Comparison of ENCODE assay signal across 15 mouse cellular contexts in the genomic region with DNA sequence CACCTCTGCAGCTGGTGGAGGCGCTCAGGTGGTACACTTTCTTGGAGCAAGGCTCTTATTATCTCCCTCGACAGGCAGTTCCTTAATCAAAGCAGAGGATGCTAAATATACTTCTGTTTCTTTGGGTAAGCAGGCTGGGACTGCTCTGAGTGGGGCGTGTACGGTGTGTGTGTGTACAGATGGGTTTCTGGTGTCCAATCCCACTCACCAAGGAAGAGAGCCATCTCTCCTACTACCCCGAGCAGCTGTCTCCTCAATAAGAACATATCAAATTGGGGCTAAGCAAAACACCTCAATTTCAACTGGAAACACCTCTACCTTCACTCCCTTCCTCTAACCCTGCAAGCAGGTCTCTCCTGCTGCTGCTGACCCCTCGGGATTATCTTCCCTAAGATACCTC.
A peak's percentile ranks its signal among the peaks of the same experiment; 100 is the strongest.
DNase-seq lines count a peak whose midpoint lies in the region; ATAC-seq and TF ChIP-seq lines count a peak whose summit lies in the region.
"Had no signal": no experiment of that assay in that cellular context is flagged by ENCODE, and none has a peak within 500 bp of the region (broad histone marks: within the 10 kb centered on the region; RNA-seq: fewer than 3 reads in every experiment).

No protein-coding gene starts in this region.

- H3K27ac ChIP-seq in layer of hippocampus, adult 2 months = peak overlapping the region; percentile 90
- H3K27ac ChIP-seq in neural tube, embryonic 13.5 days (replicated peaks) = no peak overlapping the region
- no peak overlapping the region for H3K27ac ChIP-seq in embryonic facial prominence, embryonic 13.5 days
- peak overlapping the region; percentile 74 for H3K27ac ChIP-seq in limb, embryonic 10.5 days
- H3K27ac ChIP-seq: kidney, embryonic 15.5 days had no signal

- peaks cover 52% of the 10 kb centered on the region for H3K27me3 ChIP-seq in neural tube, embryonic 13.5 days
- peaks cover 46% of the 10 kb centered on the region for H3K27me3 ChIP-seq in embryonic facial prominence, embryonic 13.5 days
- peaks cover 15% of the 10 kb centered on the region; the same call in 1 of the 2 replicates for H3K27me3 ChIP-seq in limb, embryonic 10.5 days (ENCODE audit: low read depth, poor library complexity, severe bottlenecking)

- H3K9me3 ChIP-seq in neural tube, embryonic 13.5 days = no peaks in the 10 kb centered on the region
- H3K9me3 ChIP-seq in embryonic facial prominence, embryonic 13.5 days = no peaks in the 10 kb centered on the region
- H3K9me3 ChIP-seq in limb, embryonic 10.5 days (replicated peaks) = no peaks in the 10 kb centered on the region
- H3K9me3 ChIP-seq: kidney, embryonic 15.5 days; limb, embryonic 15.5 days had no signal

- TF ChIP-seq CTCF in layer of hippocampus, adult 2 months (conservative IDR thresholded peaks at IDR 0.05) = no peak

- H3K36me3 ChIP-seq in neural tube, embryonic 13.5 days = no peaks in the 10 kb centered on the region
- H3K36me3 ChIP-seq in embryonic facial prominence, embryonic 13.5 days = no peaks in the 10 kb centered on the region
- H3K36me3 ChIP-seq in limb, embryonic 10.5 days = no peaks in the 10 kb centered on the region
- H3K36me3 ChIP-seq: kidney, embryonic 15.5 days; limb, embryonic 15.5 days had no signal

- H3K4me2 ChIP-seq in neural tube, embryonic 13.5 days = no peak overlapping the region
- no peak overlapping the region for H3K4me2 ChIP-seq in embryonic facial prominence, embryonic 13.5 days
- H3K4me2 ChIP-seq: heart, embryonic 11.5 days; kidney, embryonic 15.5 days; limb, embryonic 15.5 days had no signal

- 73% methylated on average over 6 of the region's 6 CpGs for WGBS in neural tube, embryonic 13.5 days
- WGBS in embryonic facial prominence, embryonic 13.5 days = 67% methylated on average over 6 of the region's 6 CpGs
- WGBS in limb, embryonic 10.5 days = 71% methylated on average over 6 of the region's 6 CpGs

- no peak for DNase-seq in layer of hippocampus, adult 2 months (ENCODE audit: low spot score in 2 of 2)
- no peak for DNase-seq in layer of hippocampus, postnatal 10 days (ENCODE audit: low spot score in 2 of 2)
- no peak for DNase-seq in neural tube, embryonic 10.5 days (ENCODE audit: extremely low spot score, low spot score)
- no peak for DNase-seq in limb, embryonic 10.5 days (ENCODE audit: low spot score)
- DNase-seq in cerebellum, postnatal 36 days = no peak
- DNase-seq in gastrocnemius, adult 18-20 months (ENCODE audit: low spot score) = no peak
- DNase-seq: gastrocnemius, postnatal 36 days; heart, postnatal 14 days; lung, postnatal 14 days; thymus, postnatal 4 days had no signal

- peaks cover 57% of the 10 kb centered on the region for H3K4me1 ChIP-seq in neural tube, embryonic 13.5 days (replicated peaks)
- H3K4me1 ChIP-seq in embryonic facial prominence, embryonic 13.5 days = peaks cover 32% of the 10 kb centered on the region
- H3K4me1 ChIP-seq in limb, embryonic 10.5 days = peaks cover 72% of the 10 kb centered on the region

- 0 out of 2 replicates have a peak overlapping the region, but pooled peaks have one; percentile 18 for H3K9ac ChIP-seq in neural tube, embryonic 13.5 days
- peak overlapping the region; percentile 11; the same call in 1 of the 2 replicates for H3K9ac ChIP-seq in embryonic facial prominence, embryonic 13.5 days
- H3K9ac ChIP-seq: kidney, embryonic 15.5 days; limb, embryonic 15.5 days had no signal

- ATAC-seq in neural tube, embryonic 13.5 days (ENCODE audit: low read depth) = no peak
- no peak for ATAC-seq in embryonic facial prominence, embryonic 13.5 days (ENCODE audit: insufficient number of reproducible peaks, insufficient read depth, low FRiP score, low TSS enrichment, low read depth)

- H3K4me3 ChIP-seq in layer of hippocampus, adult 2 months = no peak overlapping the region
- H3K4me3 ChIP-seq in neural tube, embryonic 13.5 days = no peak overlapping the region
- no peak overlapping the region for H3K4me3 ChIP-seq in embryonic facial prominence, embryonic 13.5 days
- H3K4me3 ChIP-seq in limb, embryonic 10.5 days = no peak overlapping the region
- H3K4me3 ChIP-seq: kidney, embryonic 15.5 days; limb, embryonic 15.5 days had no signal

Comparison
In these comparisons a context has a peak if more than half of its experiments do, and no peak if none do; other contexts are left out.
1. H3K27ac ChIP-seq: peak in layer of hippocampus, adult 2 months (single experiment) and limb, embryonic 10.5 days (single experiment); none in neural tube, embryonic 13.5 days (single experiment) and embryonic facial prominence, embryonic 13.5 days (single experiment).